Comparison of ENCODE assay signal across 8 mouse cellular contexts in the genomic region with DNA sequence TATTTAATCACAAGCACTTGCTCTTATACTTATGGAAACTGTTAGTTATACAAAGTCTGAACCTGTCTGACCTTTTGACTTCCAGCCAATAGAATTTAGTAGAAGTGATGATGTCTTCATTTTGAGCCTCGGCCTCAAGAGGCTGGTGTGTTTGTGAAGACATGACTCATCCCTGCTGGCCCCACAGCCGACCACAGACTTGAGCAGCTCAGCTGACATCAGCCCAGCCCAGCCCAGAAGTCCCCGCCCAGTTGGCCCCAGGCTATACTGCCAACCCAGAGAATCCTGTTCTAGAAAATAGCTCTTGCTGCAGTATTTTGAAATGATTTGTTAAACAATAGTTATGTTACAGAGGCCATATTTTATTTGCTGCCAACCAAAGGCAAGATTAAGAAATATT.
DNase-seq lines count a peak whose midpoint lies in the region.

No protein-coding gene starts in this region.

- DNase-seq in 3T3-L1 (ENCODE audit: low read depth, low spot score) (peak; percentile 99), liver (peak; percentile 45)
- peak; percentile 86 for DNase-seq in CD4-positive, CD25-positive, alpha-beta regulatory T cell, adult 2 months (ENCODE audit: low read depth, low spot score)
- peak; percentile 12 for DNase-seq in embryo, embryonic 9.5 days (ENCODE audit: extremely low spot score)
- peak; percentile 72 for DNase-seq in skeletal muscle tissue, adult 2 months (ENCODE audit: low read depth, low spot score)
- no peak for DNase-seq in right cerebral cortex, adult 2 months (ENCODE audit: low spot score in 2 of 2)
- DNase-seq in cerebellum, postnatal 4 days (ENCODE audit: low spot score in 2 of 2): no peak
- no peak for DNase-seq in right cerebral cortex, adult 18-20 months

Comparison
In these comparisons a context has a peak if more than half of its experiments do, and no peak if none do; other contexts are left out.
1. DNase-seq: peak in 3T3-L1 (single experiment), CD4-positive, CD25-positive, alpha-beta regulatory T cell, adult 2 months (single experiment), embryo, embryonic 9.5 days (single experiment), liver (single experiment) and skeletal muscle tissue, adult 2 months (single experiment); none in right cerebral cortex, adult 2 months (0 of 2), cerebellum, postnatal 4 days (0 of 2) and right cerebral cortex, adult 18-20 months (single experiment).